Mouse (Mus musculus) 416B (cell line): ENCODE data around the gene Slc2a2.

Source experiments
- DNase-seq: peaks from one replicate; pipeline ENCODE4 v3.0.0; 2011; ENCODE audit warnings: low read depth

Gene Slc2a2

DNA sequence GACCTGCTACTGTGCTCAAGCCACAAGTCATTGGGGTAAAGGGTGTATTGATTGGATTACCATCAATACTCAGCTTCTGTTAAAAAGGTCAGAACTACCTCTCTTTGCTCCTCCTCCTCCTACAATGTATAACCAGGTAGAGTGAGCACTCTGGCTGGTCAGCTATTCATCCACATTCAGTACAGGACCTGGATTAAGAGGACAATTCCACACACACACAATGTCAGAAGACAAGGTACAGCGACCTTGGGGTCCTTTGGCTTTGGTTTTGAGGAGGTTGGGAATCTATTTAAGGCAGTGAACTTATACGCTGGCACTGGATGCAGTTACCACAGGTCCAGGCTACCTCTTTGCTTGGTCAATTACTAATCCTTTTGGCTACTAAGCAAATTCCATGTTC lies at the start of gene Slc2a2:
TSS of gene Slc2a2 (plus strand) at position 107 of the 400 bp plus-strand sequence.
- no peak for DNase-seq

DNA sequence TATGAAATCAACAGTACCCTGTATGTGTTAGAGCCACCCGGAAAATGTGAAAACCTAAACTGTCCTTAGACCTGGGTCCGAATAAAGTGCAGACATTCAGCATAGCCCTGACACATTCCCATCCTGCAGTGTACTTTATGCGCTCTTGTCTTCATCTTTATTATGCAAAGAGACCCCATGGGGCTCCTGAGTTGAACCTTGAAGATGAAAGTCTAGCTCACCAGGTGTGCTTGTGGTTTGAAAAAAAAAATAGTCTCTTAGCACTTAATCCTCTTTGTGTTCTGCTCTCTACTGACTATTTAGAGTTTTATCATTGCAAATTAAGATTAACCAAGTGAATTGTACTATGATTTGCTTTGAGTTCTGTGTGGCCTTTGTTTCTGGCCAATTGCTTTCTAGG lies 45.1 kb upstream of the Slc2a2 start:
- DNase-seq: no peak

DNA sequence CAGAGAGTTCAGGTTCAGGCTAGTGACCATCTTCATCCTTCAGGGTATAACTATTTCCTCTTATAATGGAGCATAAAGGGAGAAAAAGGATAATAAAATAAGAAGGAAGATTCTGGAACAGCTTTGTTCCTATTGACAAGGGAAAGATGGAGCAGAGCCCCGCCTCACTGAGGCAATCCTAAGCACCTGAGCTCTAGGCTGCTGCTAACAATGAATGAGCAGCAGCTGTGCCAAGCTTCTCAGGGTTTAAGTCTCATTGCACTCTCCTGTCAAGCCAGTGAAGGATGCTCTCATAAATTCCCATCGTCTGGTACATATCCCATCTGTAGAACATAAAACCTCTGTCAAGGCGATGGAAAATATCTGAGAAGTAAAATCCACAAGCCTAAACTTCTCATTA lies 44.7 kb upstream of the Slc2a2 start:
- DNase-seq: no peak

DNA sequence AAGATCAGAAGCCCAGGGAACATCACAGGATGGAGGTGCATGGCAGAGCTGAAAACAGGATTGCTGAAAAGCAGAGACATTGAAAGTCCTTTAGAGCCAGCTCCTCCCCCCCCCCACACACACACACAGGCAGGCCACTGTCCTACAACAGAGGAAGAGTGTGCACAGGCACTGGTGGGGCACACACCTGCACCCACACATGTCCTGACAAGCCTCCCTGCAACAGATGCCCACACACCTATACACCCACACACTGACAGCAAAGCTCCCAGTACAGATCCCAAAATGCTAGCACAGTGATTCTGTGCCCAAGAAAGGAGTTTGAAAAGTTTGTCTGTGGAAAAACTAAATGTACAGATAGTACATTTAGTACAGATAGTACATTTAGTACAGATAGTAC lies 43.0 kb upstream of the Slc2a2 start:
- no peak for DNase-seq

DNA sequence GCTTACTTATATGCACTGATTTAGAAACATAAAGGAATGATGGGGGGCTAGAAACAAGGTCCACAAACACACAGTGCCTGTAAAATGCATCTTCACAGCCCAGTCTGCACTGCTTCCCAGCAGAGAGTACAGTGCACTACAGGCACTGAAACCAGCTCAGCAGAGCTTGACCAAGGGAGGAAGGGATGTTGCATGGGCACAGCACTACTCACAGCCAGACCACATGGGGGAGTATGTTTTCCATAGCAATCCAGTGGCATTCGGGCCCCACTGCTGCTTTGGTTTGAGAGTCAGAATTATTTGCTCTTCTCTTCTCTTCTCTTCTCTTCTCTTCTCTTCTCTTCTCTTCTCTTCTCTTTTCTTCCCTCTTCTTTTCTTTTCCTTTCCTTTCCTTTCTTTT lies 39.4 kb upstream of the Slc2a2 start:
- peak; percentile 23 for DNase-seq

DNA sequence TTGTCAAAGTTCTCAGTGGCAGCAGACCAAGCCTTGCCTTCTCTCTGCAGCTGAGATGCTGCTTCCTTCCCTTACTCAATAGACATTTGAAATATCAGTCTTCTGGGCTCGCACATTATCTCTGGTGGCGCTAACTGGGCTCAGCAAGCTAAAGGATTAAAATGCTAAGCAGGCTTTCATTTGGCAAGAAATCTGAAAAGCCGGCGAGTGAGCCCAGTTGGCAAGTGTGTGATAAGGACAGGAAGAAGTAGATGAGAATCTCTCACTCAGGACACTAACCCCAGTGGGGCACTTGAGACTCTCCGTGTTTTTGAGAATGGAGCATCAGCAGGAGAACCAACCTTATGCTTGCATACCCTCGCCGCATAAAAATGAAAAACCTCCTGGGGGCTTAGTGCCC lies 16.9 kb upstream of the Slc2a2 start:
- no peak for DNase-seq

DNA sequence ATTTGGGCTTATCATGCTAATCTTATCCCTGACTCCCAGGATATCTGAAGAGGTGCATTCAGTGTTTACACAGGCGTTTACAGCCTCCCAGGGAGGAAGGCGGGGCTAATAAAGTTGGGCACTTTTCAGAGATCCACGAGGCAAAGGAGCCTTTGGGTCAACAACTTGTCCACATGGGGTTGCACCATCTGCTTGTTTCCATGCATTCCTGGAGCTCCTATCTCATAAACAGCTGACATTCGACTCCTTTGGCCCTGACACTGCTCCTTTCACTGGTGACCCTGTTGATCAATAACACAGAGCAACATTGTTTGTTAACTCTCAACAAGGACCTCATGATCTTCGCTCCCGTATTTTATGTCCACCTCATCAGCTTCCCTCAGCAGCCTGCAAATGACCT lies 15.8 kb upstream of the Slc2a2 start:
- DNase-seq: no peak

DNA sequence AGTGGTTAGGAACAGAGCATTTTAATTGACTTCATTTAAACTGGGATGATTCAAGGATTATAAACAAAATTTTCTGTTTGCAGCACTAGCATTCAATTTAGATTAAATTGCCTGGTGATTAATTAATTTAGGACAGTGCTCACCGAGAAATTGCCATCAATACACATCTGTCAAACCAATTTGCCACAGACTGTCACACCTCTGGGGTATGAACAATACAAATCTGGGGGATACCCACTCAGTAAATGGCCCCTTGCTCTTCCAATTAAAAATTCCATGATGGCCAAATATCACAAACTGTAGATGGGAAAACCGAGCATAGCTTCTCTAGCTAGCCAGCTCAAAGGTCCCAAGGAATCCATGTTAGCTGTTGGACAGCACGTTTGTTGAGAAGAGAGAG lies 15.3 kb upstream of the Slc2a2 start:
- DNase-seq: no peak

DNA sequence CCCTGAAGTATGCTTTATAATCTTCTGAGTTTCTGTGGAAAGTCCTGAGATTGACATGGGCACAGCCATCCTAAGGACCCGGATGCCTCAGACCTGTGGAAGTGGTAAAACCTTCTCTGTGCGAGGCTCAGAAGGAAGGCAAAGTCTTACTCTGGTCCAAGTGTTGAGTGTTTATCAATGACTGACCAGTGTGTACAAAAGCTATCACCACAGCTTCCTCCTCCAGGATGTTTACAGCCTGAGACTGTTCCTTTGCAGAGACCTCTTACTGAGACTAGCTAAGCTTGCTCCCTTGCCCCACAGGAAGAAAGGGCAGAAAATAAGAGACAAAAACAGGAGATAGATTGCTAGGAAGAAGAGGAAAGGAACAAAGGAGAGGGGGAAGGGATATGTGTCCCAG lies 12.2 kb upstream of the Slc2a2 start:
- DNase-seq: peak; percentile 70

DNA sequence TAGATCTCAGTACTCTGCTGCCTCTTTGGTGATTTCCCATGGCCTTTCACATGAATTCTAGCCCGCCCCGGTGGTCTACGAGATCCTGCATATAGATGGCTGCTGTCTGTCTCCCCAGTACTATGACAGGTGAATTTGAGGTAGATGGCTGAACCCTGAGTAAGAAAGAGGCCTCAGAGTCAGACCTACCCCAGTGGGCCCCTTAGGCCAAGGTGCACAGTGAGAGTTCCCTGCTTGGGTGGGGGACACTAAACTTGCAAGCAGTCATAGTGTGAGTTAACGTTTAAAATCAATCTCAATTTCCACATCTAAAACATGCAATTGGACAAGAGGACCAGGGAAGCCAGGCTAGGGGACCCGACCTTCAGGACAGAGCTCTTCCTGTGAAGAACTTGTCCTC lies 2.9 kb upstream of the Slc2a2 start:
- DNase-seq: no peak

DNA sequence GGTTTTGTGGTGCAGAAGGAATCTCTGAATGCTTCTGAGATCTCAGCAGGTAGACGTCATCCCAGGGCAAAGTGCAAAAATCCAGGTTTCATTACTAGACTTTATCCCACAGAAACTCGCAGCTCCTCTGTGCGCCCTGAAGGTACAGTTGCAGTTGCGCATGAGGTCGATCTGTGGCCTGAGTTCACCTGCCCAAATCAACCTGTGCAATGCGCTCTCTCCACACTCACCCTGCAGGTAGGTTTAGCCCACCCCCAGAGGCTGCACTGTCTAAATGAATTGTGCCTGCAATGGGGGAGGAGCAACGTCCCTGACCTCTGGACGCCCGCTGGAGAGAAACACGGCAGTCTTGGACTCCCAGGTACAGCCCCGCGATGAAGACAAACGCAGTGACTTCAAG lies 2.1 kb upstream of the Slc2a2 start:
- DNase-seq: no peak

DNA sequence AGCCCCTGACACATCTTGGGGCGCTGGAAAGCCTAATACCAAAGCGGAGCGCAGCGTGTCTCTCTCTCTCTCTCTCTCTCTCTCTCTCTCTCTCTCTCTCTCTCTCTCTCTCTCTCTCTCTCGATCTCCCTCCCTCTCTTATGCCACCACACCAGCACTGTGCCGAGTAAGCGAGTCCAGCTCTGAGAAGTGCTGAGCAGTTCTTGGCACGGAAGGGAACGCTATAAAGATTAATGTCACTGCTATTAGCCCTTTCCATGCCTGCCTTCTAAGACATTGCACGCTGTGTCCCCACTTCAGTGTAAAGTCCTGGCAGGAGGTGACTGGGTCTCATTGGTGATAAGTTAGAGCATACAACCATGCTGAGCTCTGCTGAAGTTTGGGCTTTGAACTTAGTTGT lies 1.5 kb upstream of the Slc2a2 start:
- no peak for DNase-seq

DNA sequence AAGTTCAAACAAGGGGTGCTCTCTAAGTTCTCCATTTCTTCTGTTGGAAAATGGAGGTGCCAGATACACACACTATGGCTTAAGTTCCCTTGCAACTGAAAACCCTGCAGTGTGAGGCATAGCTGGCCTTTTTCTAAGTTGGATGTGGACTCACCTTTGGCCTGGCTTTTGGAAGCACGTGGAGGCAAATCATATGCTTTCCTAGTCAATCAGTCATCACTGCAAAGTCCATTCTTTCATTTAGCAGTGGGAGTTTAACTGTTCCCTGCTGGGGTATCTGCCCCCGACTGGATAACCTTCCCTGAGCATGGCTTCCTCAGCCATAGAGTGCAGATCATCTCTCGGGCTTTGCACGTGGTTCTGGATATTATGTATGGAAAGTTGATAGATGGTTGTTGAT lies 1.9 kb downstream of the Slc2a2 start:
- DNase-seq: no peak

DNA sequence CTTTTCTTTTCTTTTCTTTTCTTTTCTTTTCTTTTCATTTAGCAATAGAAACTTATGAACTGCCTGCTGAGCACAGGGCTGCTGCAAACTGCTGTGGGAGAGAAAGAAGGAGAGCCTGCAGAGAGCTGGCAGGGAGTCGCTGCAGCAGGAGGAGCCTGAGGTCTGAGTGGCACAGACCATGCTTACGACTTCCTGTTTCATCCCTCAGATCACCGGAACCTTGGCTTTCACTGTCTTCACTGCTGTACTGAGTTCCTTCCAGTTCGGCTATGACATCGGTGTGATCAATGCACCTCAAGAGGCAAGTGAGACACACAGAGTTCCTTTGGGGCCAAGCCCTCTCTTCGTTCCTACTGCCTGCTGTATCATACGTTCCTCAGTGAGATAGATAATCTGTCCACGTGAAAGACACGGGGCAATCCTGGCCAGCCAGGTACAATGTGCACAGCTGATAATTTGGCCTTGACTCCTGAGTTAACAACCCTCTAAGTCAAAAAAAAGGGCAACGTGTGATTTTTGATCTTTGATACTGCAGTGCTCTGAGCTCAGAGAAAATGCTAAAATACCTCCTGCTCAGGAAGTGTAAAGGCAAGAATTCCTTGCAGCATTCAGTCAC lies 7.9 kb downstream of the Slc2a2 start:
- peak; percentile 54 for DNase-seq

DNA sequence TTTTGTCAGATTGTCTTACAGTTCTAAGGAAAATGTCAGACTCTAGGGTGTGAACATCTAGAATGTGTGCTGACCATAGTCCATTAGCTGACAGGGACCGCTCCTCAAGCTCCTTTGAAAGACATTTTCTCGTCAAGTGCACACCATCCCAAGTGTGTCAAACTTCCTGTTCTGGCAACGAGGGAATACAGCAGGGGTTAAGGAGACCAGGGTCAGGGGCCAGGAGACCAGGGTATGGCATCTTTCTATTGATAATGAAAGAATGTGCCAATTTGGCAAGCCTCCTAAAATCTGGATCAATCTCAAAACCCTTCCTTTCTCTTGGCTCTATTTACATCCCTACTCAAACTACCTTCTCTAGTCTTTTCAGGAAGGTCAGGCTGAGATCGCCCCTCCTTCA lies 9.0 kb downstream of the Slc2a2 start:
- no peak for DNase-seq

DNA sequence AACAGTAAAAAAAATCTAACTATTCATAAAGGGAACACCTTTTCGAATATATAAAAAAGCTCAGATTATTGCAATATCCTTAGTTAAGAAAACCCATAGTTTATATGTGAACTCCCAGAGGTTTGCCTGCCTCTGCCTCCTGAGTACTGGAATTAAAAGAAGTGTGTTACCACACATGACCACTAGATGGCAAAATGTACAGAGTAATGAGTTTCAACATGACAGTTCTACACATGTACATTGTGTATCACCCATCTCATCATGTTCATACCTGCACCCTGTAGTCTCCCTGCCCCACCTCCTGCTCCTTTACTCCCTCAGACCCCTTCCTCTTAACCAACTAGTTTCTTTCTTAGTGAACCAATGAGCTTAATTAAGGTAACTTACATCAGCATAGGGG lies 12.0 kb downstream of the Slc2a2 start:
- DNase-seq: peak; percentile 62

DNA sequence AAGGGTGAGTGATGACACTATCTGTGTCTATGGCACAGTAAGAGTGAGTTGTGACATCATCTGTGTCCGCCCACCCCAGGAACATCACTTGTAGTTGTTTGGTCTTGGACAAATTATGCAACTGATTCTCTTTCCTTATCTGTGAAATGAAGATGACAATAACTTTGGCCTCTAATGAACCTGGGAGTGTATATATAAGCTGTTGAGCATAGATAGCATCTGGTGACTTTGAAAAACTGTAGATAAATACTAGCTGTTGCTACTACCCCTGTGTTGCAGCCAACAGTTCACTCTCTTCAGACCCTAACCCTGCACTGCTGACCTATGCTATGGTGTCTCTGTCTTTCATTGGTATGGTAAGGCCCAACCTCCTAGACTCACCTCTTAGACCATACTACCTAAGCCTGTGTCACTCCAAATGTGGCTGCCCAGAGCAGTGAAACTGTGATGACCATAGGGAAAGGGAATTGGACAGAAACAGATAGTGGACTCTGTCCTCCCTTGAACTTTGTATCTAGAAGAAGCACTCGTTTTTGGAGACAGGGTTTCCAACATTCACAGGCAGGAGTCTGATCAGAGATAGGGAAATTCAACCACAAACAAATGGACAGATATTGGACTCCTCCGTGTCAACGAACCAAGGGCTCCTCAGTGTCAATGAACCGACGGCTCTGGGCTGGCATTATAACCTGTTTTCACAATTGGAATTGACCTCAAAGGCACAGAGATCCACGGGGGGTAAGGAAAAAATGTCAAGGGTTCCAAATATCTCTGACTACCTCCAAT lies 16.4 kb downstream of the Slc2a2 start:
- DNase-seq: no peak

DNA sequence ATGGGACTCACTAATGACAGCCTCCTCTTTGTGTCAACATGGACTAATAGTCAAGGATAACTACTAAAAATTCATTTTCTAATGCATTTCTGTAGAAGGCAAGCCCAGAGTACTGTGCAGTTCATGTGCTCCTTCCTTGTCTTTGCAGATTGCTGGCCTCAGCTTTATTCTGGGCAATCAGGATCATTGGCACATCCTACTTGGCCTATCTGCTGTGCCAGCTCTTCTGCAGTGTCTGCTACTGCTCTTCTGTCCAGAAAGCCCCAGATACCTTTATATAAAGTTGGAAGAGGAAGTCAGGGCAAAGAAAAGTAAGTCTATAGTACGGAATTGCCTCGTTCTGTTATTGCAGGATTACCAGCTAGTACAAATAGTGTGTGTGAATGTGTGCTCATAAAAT lies 20.8 kb downstream of the Slc2a2 start:
- no peak for DNase-seq

DNA sequence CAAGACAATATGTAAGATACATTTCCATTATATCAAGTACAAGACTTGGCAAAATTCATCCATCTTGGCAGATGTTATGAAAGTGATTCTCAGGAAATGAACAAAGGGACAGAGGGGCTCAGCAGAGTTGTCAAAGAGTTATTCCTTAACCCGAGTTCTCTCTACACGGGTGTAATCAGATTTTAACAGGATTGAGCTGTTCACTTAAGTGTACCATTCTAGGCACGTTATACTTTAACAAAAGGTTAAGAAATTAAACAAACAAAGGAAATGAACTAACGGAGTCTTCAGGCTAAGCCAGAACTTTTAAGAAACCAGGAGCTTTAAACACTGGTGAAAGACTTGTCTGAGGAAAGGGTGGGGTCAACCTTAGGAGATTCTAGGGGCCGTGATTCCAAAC lies 23.5 kb downstream of the Slc2a2 start:
- DNase-seq: no peak

DNA sequence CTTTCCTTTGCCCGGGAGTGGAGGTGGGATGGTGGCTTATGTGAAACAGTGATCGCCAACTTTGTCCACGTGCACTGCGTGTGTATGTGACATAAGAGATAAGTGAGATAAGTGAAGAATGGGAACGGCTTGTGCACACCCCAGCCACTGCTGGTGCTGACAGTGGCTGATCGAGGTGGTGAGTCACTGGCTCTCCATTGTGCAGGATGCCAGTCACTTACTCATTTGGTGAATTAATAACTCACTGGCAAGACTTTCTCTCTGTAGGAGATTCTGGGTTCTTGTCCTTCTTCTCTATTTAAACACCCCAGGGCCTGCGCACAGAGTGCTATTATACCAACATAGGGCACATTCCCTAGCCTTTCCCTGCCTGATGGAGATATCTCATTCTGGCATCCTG lies 24.1 kb downstream of the Slc2a2 start:
- peak; percentile 38 for DNase-seq

DNA sequence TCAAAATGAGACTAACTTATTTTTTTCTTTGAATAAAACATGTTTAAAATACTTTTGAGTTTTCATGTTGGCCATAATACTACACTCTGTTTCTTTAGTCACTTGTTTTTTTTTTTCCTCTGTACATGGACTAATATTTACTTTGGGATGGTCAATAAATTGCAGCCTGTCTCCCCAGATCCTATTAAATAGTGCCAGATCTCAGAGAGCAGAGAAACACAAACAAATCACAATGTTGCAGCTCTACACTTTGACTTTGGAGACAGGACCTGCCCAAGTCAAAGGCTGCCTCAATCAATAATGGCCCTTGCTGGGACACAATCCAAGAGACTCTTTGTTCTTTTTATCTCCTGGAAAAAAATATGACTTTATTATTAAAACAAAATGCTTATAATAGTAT lies 24.8 kb downstream of the Slc2a2 start:
- no peak for DNase-seq

DNA sequence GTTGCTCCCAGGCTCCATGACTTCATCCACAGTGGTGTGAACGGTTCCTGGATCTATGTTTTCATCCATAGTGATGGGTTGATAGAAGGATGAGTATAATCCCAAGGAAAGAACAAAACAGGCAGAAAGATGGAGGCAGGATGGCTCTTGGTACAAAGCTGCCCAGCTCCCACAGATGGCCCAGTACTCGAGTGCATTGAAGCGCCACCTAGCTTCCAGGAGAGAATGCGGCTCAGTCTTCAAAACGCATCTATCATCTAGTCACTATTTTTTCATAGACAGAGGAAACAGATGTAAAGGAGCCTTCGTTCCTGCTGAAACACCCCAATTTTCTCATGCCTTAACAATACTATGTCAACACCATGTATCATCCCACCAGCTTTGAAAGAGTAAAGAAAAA lies 25.8 kb downstream of the Slc2a2 start:
- peak; percentile 27 for DNase-seq

DNA sequence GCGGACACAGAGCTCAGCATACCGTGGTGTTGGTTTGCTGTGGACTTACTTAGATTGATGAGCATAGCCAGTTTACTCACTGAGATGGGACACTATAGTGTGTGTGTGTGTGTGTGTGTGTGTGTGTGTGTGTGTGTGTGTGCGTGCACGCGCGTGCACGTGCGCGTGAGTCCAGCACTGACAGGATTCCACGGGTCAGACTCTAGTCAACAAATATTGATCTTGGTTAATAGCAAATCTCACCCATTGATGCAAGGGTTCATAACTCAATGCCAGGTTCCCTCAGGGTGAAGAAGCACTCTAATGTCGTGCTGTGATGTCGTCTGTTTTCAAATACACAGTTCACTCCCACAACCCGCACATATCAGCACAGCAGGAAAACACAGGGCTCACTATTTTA lies 27.5 kb downstream of the Slc2a2 start:
- no peak for DNase-seq

DNA sequence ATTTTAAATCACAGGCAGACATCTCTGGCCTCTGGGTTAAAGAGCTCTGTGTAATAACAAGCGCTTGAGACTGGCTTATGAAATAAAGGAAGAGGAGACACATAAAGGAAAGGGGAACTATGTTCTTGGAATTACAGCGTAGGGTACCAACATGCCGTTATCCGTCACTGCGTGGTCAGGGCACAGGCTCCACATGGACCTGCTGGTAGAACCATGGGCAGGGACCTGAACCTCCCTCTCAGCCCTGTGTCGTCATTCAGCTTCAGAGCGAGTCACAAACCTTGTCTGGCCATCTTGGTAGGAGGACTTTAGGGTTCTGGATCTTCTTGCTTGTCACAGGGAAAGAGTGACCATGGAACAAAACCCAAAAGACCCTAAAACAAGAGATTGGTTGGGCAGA lies 28.7 kb downstream of the Slc2a2 start:
- DNase-seq: no peak
